Mouse (Mus musculus): ENCODE results near the gene Nup153.

The Nup153 gene

GRCm38 (mm10) chr13:46663461-46663964 lies 64.2 kb downstream of the Nup153 start:
- DNase-seq, result peak; percentile 36

- DNase-seq, result no peak
These were observed 68.5 kb downstream of the Nup153 start for GRCm38 (mm10) chr13:46659211-46659610.

- DNase-seq, result no peak
These were observed 73.2 kb downstream of the Nup153 start for GRCm38 (mm10) chr13:46654566-46654965.

GRCm38 (mm10) chr13:46653671-46654070 lies 74.1 kb downstream of the Nup153 start:
- no peak for DNase-seq

GRCm38 (mm10) chr13:46652671-46653070 lies 75.1 kb downstream of the Nup153 start:
- no peak for DNase-seq

- no peak for DNase-seq
These were observed 75.9 kb downstream of the Nup153 start for GRCm38 (mm10) chr13:46651853-46652252.

GRCm38 (mm10) chr13:46645476-46645875 lies 82.3 kb downstream of the Nup153 start:
- DNase-seq, result no peak

- no peak for DNase-seq
These were observed 83.6 kb downstream of the Nup153 start for GRCm38 (mm10) chr13:46644175-46644574.

GRCm38 (mm10) chr13:46642318-46642717 lies 85.4 kb downstream of the Nup153 start:
- DNase-seq, result peak; percentile 31

GRCm38 (mm10) chr13:46640608-46641468 lies 86.9 kb downstream of the Nup153 start:
- no peak for DNase-seq

GRCm38 (mm10) chr13:46634133-46634488 lies 93.6 kb downstream of the Nup153 start:
- DNase-seq, result no peak

- DNase-seq, result no peak
These were observed 94.2 kb downstream of the Nup153 start for GRCm38 (mm10) chr13:46633320-46634132.

GRCm38 (mm10) chr13:46632796-46633195 lies 94.9 kb downstream of the Nup153 start:
- DNase-seq, result no peak
